Mouse (Mus musculus) MEL (cell line): ENCODE measurements around the gene Gnao1. TPM values are rescaled to one million over a fixed set of nuclear protein-coding genes. Genes with fewer than 3 reads are reported as not detected.

Source experiments
- DNase-seq: peaks from one replicate; pipeline ENCODE4 v3.0.0; 2011; ENCODE audit warnings: low read depth, low spot score
- H3K27ac ChIP-seq: 2 replicates; pipeline ENCODE4 v1.5.1; 2012; ENCODE audit warnings: low read depth, mild to moderate bottlenecking, control low read depth, low read length, moderate library complexity; ENCODE audit not compliant: control insufficient read depth
- H3K27me3 ChIP-seq, 2 experiments: fragments of 150-350 bp in 1 of 2; sonication (generic) in 1 of 2; 2 replicates each; pipeline ENCODE4 v1.6.1; 2012; ENCODE audit warnings: low read length in 2 of 2, mild to moderate bottlenecking in 2 of 2, improper control_type of control experiment in 1 of 2, moderate library complexity in 1 of 2; ENCODE audit not compliant: insufficient read depth in 2 of 2, control insufficient read depth in 1 of 2
- H3K36me3 ChIP-seq, 2 experiments: 2 replicates each; pipeline ENCODE4 v1.6.1; 2012 to 2014; ENCODE audit warnings: low read length in 2 of 2, improper control_type of control experiment in 1 of 2, inconsistent platforms in 1 of 2, mild to moderate bottlenecking in 1 of 2; ENCODE audit not compliant: insufficient read depth in 2 of 2, control insufficient read depth in 1 of 2
- H3K4me1 ChIP-seq, 2 experiments: fragments of 150-350 bp in 1 of 2; sonication (generic) in 1 of 2; 2 replicates each; pipeline ENCODE4 v1.6.1; 2012; ENCODE audit warnings: low read length in 2 of 2, improper control_type of control experiment in 1 of 2, mild to moderate bottlenecking in 1 of 2; ENCODE audit not compliant: insufficient read depth in 2 of 2, control insufficient read depth in 1 of 2
- H3K4me3 ChIP-seq, 2 experiments: fragments of 150-350 bp in 1 of 2; sonication (generic) in 1 of 2; 2 replicates each; pipeline ENCODE4 v1.5.1; 2012; ENCODE audit warnings: low read depth in 2 of 2, low read length in 2 of 2, mild to moderate bottlenecking in 2 of 2, moderate library complexity in 2 of 2, control low read depth in 1 of 2, improper control_type of control experiment in 1 of 2; ENCODE audit not compliant: control insufficient read depth in 1 of 2, insufficient read depth in 1 of 2
- H3K79me2 ChIP-seq: 2 replicates; pipeline ENCODE4 v1.6.1; 2012; ENCODE audit warnings: mild to moderate bottlenecking, low read length, moderate library complexity; ENCODE audit not compliant: control insufficient read depth, poor library complexity, insufficient read depth
- H3K9ac ChIP-seq: 2 replicates; pipeline ENCODE4 v1.6.1; 2012; ENCODE audit warnings: low read depth, mild to moderate bottlenecking, control low read depth, low read length, moderate library complexity; ENCODE audit not compliant: control insufficient read depth, poor library complexity, severe bottlenecking
- H3K9me3 ChIP-seq: fragments of 150-350 bp; sonication (generic); replicated peaks from 2 replicates; pipeline ENCODE4 v1.6.1; 2012; ENCODE audit warnings: mild to moderate bottlenecking, low read length, improper control_type of control experiment, moderate library complexity; ENCODE audit not compliant: insufficient read depth
- BHLHE40 ChIP-seq: IDR thresholded peaks from 2 replicates; pipeline ENCODE4 v1.6.1; 2012; ENCODE audit warnings: low read depth, mild to moderate bottlenecking, inconsistent platforms, low read length, improper control_type of control experiment, borderline replicate concordance
- CTCF ChIP-seq, 3 experiments: IDR thresholded peaks in 2 of 3; conservative IDR thresholded peaks in 1 of 3; 2 replicates each; pipeline ENCODE4 v1.5.1; 2011 to 2012; ENCODE audit warnings: low read length in 3 of 3, low read depth in 2 of 3, mild to moderate bottlenecking in 2 of 3, improper control_type of control experiment in 1 of 3, inconsistent platforms in 1 of 3, mixed read lengths in 1 of 3, moderate library complexity in 1 of 3; ENCODE audit not compliant: control insufficient read depth in 1 of 3, insufficient read depth in 1 of 3, poor library complexity in 1 of 3, severe bottlenecking in 1 of 3
- E2F4 ChIP-seq: IDR thresholded peaks from 2 replicates; pipeline ENCODE4 v1.6.1; 2011; ENCODE audit warnings: low read depth, low read length, improper control_type of control experiment, borderline replicate concordance
- HCFC1 ChIP-seq: IDR thresholded peaks from 2 replicates; pipeline ENCODE4 v1.6.1; 2012; ENCODE audit warnings: low read depth, mild to moderate bottlenecking, inconsistent platforms, low read length, improper control_type of control experiment, moderate library complexity
- JUND ChIP-seq: IDR thresholded peaks from 2 replicates; pipeline ENCODE4 v1.6.1; 2011; ENCODE audit warnings: low read depth, mild to moderate bottlenecking, improper control_type of control experiment, low read length
- KAT2A ChIP-seq: conservative IDR thresholded peaks from 2 replicates; pipeline ENCODE4 v1.6.1; 2012; ENCODE audit warnings: low read depth, low read length, improper control_type of control experiment, inconsistent platforms
- MAFK ChIP-seq: IDR thresholded peaks from 2 replicates; pipeline ENCODE4 v1.6.1; 2011; ENCODE audit warnings: low read depth, mild to moderate bottlenecking, low read length, improper control_type of control experiment, borderline replicate concordance
- MAZ ChIP-seq: IDR thresholded peaks from 2 replicates; pipeline ENCODE4 v1.6.1; 2012; ENCODE audit warnings: low read depth, mild to moderate bottlenecking, inconsistent platforms, low read length, improper control_type of control experiment
- MEF2A ChIP-seq: IDR thresholded peaks from 2 replicates; pipeline ENCODE4 v1.6.1; 2014; ENCODE audit warnings: low read depth, mild to moderate bottlenecking, inconsistent platforms, low read length, improper control_type of control experiment; ENCODE audit not compliant: poor library complexity, insufficient replicate concordance, severe bottlenecking; ENCODE audit errors: extremely low read depth
- MXI1 ChIP-seq: IDR thresholded peaks from 2 replicates; pipeline ENCODE4 v1.6.1; 2011; ENCODE audit warnings: mild to moderate bottlenecking, low read depth, low read length, improper control_type of control experiment
- POLR2AphosphoS2 ChIP-seq: IDR thresholded peaks from 2 replicates; pipeline ENCODE4 v1.6.1; 2011; ENCODE audit warnings: low read length, improper control_type of control experiment
- POLR2AphosphoS5 ChIP-seq: IDR thresholded peaks from 2 replicates; pipeline ENCODE4 v1.6.1; 2012; ENCODE audit warnings: low read depth, borderline replicate concordance, mild to moderate bottlenecking, inconsistent platforms, low read length, moderate library complexity, mixed read lengths
- RAD21 ChIP-seq: IDR thresholded peaks from 2 replicates; pipeline ENCODE4 v1.6.1; 2011; ENCODE audit warnings: mild to moderate bottlenecking, low read depth, low read length, improper control_type of control experiment
- RCOR1 ChIP-seq: IDR thresholded peaks from 2 replicates; pipeline ENCODE4 v1.6.1; 2012; ENCODE audit warnings: low read depth, mild to moderate bottlenecking, inconsistent platforms, low read length, improper control_type of control experiment
- TAL1 ChIP-seq: IDR thresholded peaks from 2 replicates; pipeline ENCODE4 v1.6.1; 2012; ENCODE audit warnings: mild to moderate bottlenecking, inconsistent platforms, low read length, moderate library complexity, mixed read lengths
- TBP ChIP-seq: IDR thresholded peaks from 2 replicates; pipeline ENCODE4 v1.8.0; 2011; ENCODE audit warnings: low read depth, low read length, improper control_type of control experiment
- UBTF ChIP-seq: IDR thresholded peaks from 2 replicates; pipeline ENCODE4 v1.6.1; 2012; ENCODE audit warnings: low read depth, mild to moderate bottlenecking, inconsistent platforms, low read length, improper control_type of control experiment, moderate library complexity, borderline replicate concordance; ENCODE audit not compliant: insufficient read depth
- USF1 ChIP-seq: IDR thresholded peaks from 2 replicates; pipeline ENCODE4 v1.6.1; 2014; ENCODE audit warnings: low read depth, mild to moderate bottlenecking, inconsistent platforms, low read length, improper control_type of control experiment, moderate library complexity
- ZKSCAN1 ChIP-seq: IDR thresholded peaks from 2 replicates; pipeline ENCODE4 v1.6.1; 2012; ENCODE audit warnings: low read depth, mild to moderate bottlenecking, inconsistent platforms, low read length, improper control_type of control experiment, moderate library complexity
- polyA plus RNA-seq, 2 experiments: library from polyadenylated mRNA; stranded (reverse) in 1 of 2; unstranded in 1 of 2; fragments of >175 nt in 1 of 2; fragments of >200 nt in 1 of 2; gene quantifications; 2 replicates each; pipeline versions ENCODE4 v1.2.1 to v1.2.4; 2012; ENCODE audit warnings: low replicate concordance in 2 of 2, low read depth in 1 of 2; ENCODE audit not compliant: insufficient read length in 2 of 2, insufficient read depth in 1 of 2, missing spikeins in 1 of 2
- total RNA-seq: library from RNA; depleted of rRNA; stranded (reverse); fragments of 300-350 nt; gene quantifications from 2 replicates; pipeline ENCODE4 v1.2.3, GENCODE M21; 2012

Gene Gnao1
- total and polyA plus RNA-seq, 3 experiments, result 0.03 TPM; not detected in 2

GRCm38 (mm10) chr8:93908546-93908945 is 98.8 kb downstream of the Gnao1 start:
- H3K36me3 ChIP-seq, result no peaks in the 10 kb centered on the region
- no peak for DNase-seq
- H3K4me3 ChIP-seq, result no peak overlapping the region
- H3K9me3 ChIP-seq, result no peaks in the 10 kb centered on the region
- TF ChIP-seq POLR2AphosphoS2 (no peak), KAT2A (no peak), RAD21 (no peak), MXI1 (no peak), TAL1 (no peak), HCFC1 (no peak), ZKSCAN1 (no peak), RCOR1 (no peak), TBP (no peak), BHLHE40 (no peak), USF1 (no peak), MAZ (no peak), E2F4 (no peak), MAFK (no peak)
- TF ChIP-seq, all 39 proteins: peak for 0
- Histone ChIP-seq H3K79me2 (no peaks in the 10 kb centered on the region), H3K4me1 (no peaks in the 10 kb centered on the region), H3K9ac (no peak overlapping the region), H3K27me3 (no peaks in the 10 kb centered on the region; a peak in 1 of 4 replicates), H3K27ac (no peak overlapping the region)

GRCm38 (mm10) chr8:93911715-93912555 is 102.2 kb downstream of the Gnao1 start:
- Histone ChIP-seq H3K9ac (no peak overlapping the region), H3K79me2 (no peaks in the 10 kb centered on the region), H3K27me3 (no peaks in the 10 kb centered on the region; a peak in 1 of 4 replicates), H3K9me3 (no peaks in the 10 kb centered on the region), H3K27ac (no peak overlapping the region), H3K36me3 (no peaks in the 10 kb centered on the region), H3K4me1 (no peaks in the 10 kb centered on the region), H3K4me3 (no peak overlapping the region)
- no peak for DNase-seq
- TF ChIP-seq JUND (no peak), BHLHE40 (no peak), ZKSCAN1 (no peak), POLR2AphosphoS5 (no peak), UBTF (no peak), TBP (no peak), KAT2A (no peak), CTCF (IDR thresholded peaks at IDR 0.05 in 2 of 3, conservative IDR thresholded peaks at IDR 0.05 in 1 of 3; ENCODE audit: control insufficient read depth in 1 of 3, insufficient read depth in 1 of 3, low read depth in 2 of 3, low read length in 3 of 3, poor library complexity in 1 of 3, severe bottlenecking in 1 of 3) (no peak), MAZ (no peak), MEF2A (no peak)
